Comparison of ENCODE assay signal across 18 mouse cellular contexts in the genomic region with DNA sequence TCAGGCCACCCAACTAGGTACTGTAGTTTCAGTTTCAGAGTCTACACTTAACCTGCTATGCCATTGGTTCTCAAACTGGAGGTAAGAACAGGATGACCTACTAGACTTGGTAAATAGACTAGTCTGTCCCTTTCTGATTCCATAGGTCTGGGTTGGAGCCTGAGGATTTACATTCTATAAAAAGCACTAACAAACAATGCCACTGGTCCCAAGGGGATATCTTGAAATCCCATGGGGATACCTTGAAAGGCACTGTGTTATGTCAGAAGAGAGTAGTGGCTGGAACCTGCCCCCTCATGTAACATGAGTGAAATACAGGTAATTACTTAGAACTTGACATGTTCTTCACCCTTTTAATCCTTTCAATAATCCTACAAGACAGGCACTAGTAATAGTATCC.
"Had no signal": no experiment of that assay in that cellular context is flagged by ENCODE, and none has a peak within 500 bp of the region (broad histone marks: within the 10 kb centered on the region; RNA-seq: fewer than 3 reads in every experiment).

No protein-coding gene starts in this region.

- H3K36me3 ChIP-seq: liver, embryonic 15.5 days had no signal

- H3K9me3 ChIP-seq: liver, embryonic 15.5 days; midbrain, embryonic 10.5 days; midbrain, embryonic 12.5 days; neural tube, embryonic 13.5 days; neural tube, embryonic 15.5 days; stomach, embryonic 15.5 days had no signal

- H3K27ac ChIP-seq: liver, embryonic 15.5 days; midbrain, embryonic 10.5 days; midbrain, embryonic 12.5 days; neural tube, embryonic 13.5 days; neural tube, embryonic 15.5 days; stomach, embryonic 15.5 days; stomach, postnatal 0 days had no signal

- ATAC-seq: midbrain, embryonic 16.5 days had no signal

- H3K9ac ChIP-seq: liver, embryonic 15.5 days; lung, embryonic 14.5 days; midbrain, embryonic 12.5 days; neural tube, embryonic 13.5 days; neural tube, embryonic 15.5 days; stomach, embryonic 15.5 days had no signal

- H3K4me3 ChIP-seq: liver, embryonic 15.5 days; midbrain, embryonic 10.5 days; midbrain, embryonic 12.5 days; myocyte; neural tube, embryonic 13.5 days; neural tube, embryonic 15.5 days; stomach, embryonic 15.5 days had no signal

- DNase-seq: lung, adult 18-20 months; lung, embryonic 14.5 days; lung, postnatal 10 days; lung, postnatal 4 days; midbrain, embryonic 14.5 days; right cerebral cortex, postnatal 14 days; spleen, adult 18-20 months; thymus, postnatal 14 days; thymus, postnatal 36 days had no signal

- H3K4me1 ChIP-seq: midbrain, embryonic 12.5 days; stomach, embryonic 15.5 days had no signal

- H3K27me3 ChIP-seq: neural tube, embryonic 13.5 days; neural tube, embryonic 15.5 days; stomach, embryonic 15.5 days had no signal

- H3K4me2 ChIP-seq: liver, embryonic 15.5 days; lung, embryonic 14.5 days; midbrain, embryonic 12.5 days; neural tube, embryonic 13.5 days; neural tube, embryonic 15.5 days; stomach, embryonic 15.5 days had no signal
